Mouse (Mus musculus): ENCODE data around the gene Polr1a. TPM values are rescaled to one million over a fixed set of nuclear protein-coding genes. Genes with fewer than 3 reads are reported as not detected.

The Polr1a gene
- total and polyA plus RNA-seq, 3 experiments = 50.2 to 126 (median 73.7) TPM

DNA sequence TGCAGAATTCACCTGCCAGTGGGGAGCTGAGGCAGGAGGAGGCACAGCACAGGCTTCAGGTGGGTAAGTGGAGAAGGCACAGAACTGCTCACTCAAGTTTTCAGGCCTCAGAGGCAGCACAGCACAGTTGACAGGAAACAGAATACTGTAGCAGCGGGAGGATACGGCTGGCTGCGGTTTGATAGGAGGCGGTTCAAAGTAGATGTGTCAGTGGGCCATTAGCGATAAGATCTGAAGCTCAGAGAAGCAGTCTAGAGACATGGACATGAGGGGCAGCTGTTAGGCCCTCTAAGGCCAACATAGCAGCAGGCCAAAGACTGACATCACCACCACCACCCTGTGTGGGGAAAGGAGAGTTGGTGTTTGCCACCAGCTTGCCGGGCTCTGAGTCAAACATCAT is 53.9 kb downstream of the Polr1a start:
- no peak for TF ChIP-seq USF2 (conservative IDR thresholded peaks at IDR 0.05; ENCODE audit: low read depth, low read length)
- no peak for TF ChIP-seq ELF1 (IDR thresholded peaks at IDR 0.05; ENCODE audit: low read depth, low read length)
- no peak for TF ChIP-seq PAX5 (IDR thresholded peaks at IDR 0.05; ENCODE audit: low read length)
- no peak overlapping the region for H3K4me2 ChIP-seq (ENCODE audit: insufficient read depth, low read depth, poor library complexity, severe bottlenecking)
- no peak overlapping the region for H3K9ac ChIP-seq (ENCODE audit: insufficient read depth, low read depth)
- H3K79me2 ChIP-seq (replicated peaks; ENCODE audit: control insufficient read depth, extremely low read depth, insufficient read depth, poor library complexity, severe bottlenecking) = no peaks in the 10 kb centered on the region
- no peaks in the 10 kb centered on the region for H3K27me3 ChIP-seq (replicated peaks)
- no peaks in the 10 kb centered on the region for H3K4me1 ChIP-seq (ENCODE audit: control insufficient read depth in 1 of 2, insufficient read depth in 2 of 2)
- H3K36me3 ChIP-seq (replicated peaks in 1 of 2; ENCODE audit: control insufficient read depth in 1 of 2, insufficient read depth in 1 of 2, low read length in 1 of 2) = peaks cover 40 to 72% of the 10 kb centered on the region in 2 experiments
- dilution Hi-C loops (cut with MboI; ENCODE audit: extremely low pct_ligation_motif_present, extremely low pct_unique_long_range_greater_than_20kb, low sequenced_read_pairs) = no loop called here
- H3K4me3 ChIP-seq (replicated peaks in 1 of 3; ENCODE audit: low read depth in 2 of 3, low read length in 2 of 3, poor library complexity in 1 of 3) = no peak overlapping the region
- no peak overlapping the region for H3K27ac ChIP-seq (ENCODE audit: insufficient read depth, low read depth)
- in situ Hi-C loops (cut with MboI; ENCODE audit: low pct_ligation_motif_present, low pct_unique_long_range_greater_than_20kb, low sequenced_read_pairs) = no loop called here
- no peaks in the 10 kb centered on the region for H3K9me3 ChIP-seq (replicated peaks; ENCODE audit: low read length)
- no peak for DNase-seq (ENCODE audit: extremely low read depth)

DNA sequence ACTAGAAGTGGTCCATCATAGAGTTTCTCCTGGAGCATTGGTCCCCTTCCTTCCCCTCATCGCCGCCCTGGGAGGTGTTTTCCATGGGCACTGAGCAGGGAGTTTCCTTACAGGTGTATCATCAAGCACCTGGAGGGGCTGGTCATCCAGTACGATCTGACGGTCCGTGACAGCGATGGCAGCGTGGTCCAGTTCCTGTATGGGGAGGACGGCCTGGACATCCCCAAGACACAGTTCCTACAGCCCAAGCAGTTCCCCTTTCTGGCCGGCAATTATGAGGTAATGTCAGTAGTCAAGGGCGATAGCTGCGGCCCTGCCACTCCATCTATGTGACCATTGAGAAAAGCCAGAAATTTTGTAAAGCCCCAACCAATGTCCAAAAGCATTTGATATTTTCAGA is 54.7 kb downstream of the Polr1a start:
- dilution Hi-C loops (cut with MboI; ENCODE audit: extremely low pct_ligation_motif_present, extremely low pct_unique_long_range_greater_than_20kb, low sequenced_read_pairs) (no loop called here), in situ Hi-C loops (cut with MboI; ENCODE audit: low pct_ligation_motif_present, low pct_unique_long_range_greater_than_20kb, low sequenced_read_pairs) (no loop called here)
- no peaks in the 10 kb centered on the region for H3K79me2 ChIP-seq (replicated peaks; ENCODE audit: control insufficient read depth, extremely low read depth, insufficient read depth, poor library complexity, severe bottlenecking)
- no peaks in the 10 kb centered on the region for H3K27me3 ChIP-seq (replicated peaks)
- no peak overlapping the region for H3K4me3 ChIP-seq (replicated peaks in 1 of 3; ENCODE audit: low read depth in 2 of 3, low read length in 2 of 3, poor library complexity in 1 of 3)
- no peak for DNase-seq (ENCODE audit: extremely low read depth)
- no peak for TF ChIP-seq MAZ (IDR thresholded peaks at IDR 0.05; ENCODE audit: low read depth, low read length)
- no peak for TF ChIP-seq POLR2AphosphoS2 (IDR thresholded peaks at IDR 0.05; ENCODE audit: low read depth, low read length)
- no peak for TF ChIP-seq SMC3 (IDR thresholded peaks at IDR 0.05; ENCODE audit: low read depth, low read length)
- H3K4me1 ChIP-seq (ENCODE audit: control insufficient read depth in 1 of 2, insufficient read depth in 2 of 2) = no peaks in the 10 kb centered on the region
- peaks cover 47 to 78% of the 10 kb centered on the region in 2 experiments for H3K36me3 ChIP-seq (replicated peaks in 1 of 2; ENCODE audit: control insufficient read depth in 1 of 2, insufficient read depth in 1 of 2, low read length in 1 of 2)
- no peaks in the 10 kb centered on the region for H3K9me3 ChIP-seq (replicated peaks; ENCODE audit: low read length)
- H3K9ac ChIP-seq (ENCODE audit: insufficient read depth, low read depth) = no peak overlapping the region
- no peak overlapping the region for H3K27ac ChIP-seq (ENCODE audit: insufficient read depth, low read depth)
- no peak overlapping the region for H3K4me2 ChIP-seq (ENCODE audit: insufficient read depth, low read depth, poor library complexity, severe bottlenecking)

DNA sequence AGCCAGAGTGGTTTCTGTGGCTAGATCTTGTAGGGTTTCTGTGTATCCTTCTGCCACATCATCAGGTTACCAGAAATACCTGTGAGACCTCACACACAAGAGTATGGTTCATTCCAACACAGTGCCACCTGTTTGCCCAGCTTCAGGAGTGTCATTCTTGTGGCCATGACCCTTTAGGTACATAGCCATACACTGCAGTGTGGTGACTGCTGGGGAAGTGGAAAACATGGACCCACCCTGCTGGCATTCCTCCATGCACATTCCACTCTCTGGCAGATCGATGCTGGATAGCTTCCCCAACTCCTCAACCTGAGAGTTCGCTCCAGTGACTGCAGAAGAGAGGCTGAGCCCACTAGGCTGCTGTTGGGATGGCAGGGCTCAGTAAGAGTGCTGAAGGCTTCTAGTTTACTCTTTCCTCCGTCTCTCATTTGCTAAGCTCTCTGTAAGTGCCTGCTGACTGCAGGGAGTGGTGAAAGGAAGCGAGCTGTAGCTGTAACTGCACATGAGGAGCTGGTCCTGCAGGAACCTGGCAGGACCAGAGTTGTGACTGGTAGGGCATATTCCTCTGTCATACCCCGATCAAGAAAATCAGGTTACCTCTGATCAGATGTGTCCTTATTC is 57.9 kb downstream of the Polr1a start:
- H3K4me1 ChIP-seq (ENCODE audit: control insufficient read depth in 1 of 2, insufficient read depth in 2 of 2) = no peaks in the 10 kb centered on the region
- no peaks in the 10 kb centered on the region for H3K79me2 ChIP-seq (replicated peaks; ENCODE audit: control insufficient read depth, extremely low read depth, insufficient read depth, poor library complexity, severe bottlenecking)
- H3K4me3 ChIP-seq (replicated peaks in 1 of 3; ENCODE audit: low read depth in 2 of 3, low read length in 2 of 3, poor library complexity in 1 of 3) = no peak overlapping the region
- H3K36me3 ChIP-seq (replicated peaks in 1 of 2; ENCODE audit: control insufficient read depth in 1 of 2, insufficient read depth in 1 of 2, low read length in 1 of 2) = peaks cover 72 to 97% of the 10 kb centered on the region in 2 experiments
- no peak for DNase-seq (ENCODE audit: extremely low read depth)
- H3K9me3 ChIP-seq (replicated peaks; ENCODE audit: low read length) = peaks cover 6% of the 10 kb centered on the region
- no peak overlapping the region for H3K4me2 ChIP-seq (ENCODE audit: insufficient read depth, low read depth, poor library complexity, severe bottlenecking)
- dilution Hi-C loops (cut with MboI; ENCODE audit: extremely low pct_ligation_motif_present, extremely low pct_unique_long_range_greater_than_20kb, low sequenced_read_pairs) (no loop called here), in situ Hi-C loops (cut with MboI; ENCODE audit: low pct_ligation_motif_present, low pct_unique_long_range_greater_than_20kb, low sequenced_read_pairs) (no loop called here)
- no peak for TF ChIP-seq MAZ (IDR thresholded peaks at IDR 0.05; ENCODE audit: low read depth, low read length)
- TF ChIP-seq KAT2A (IDR thresholded peaks at IDR 0.05; ENCODE audit: insufficient replicate concordance, low read length) = no peak
- TF ChIP-seq JUND (conservative IDR thresholded peaks at IDR 0.05; ENCODE audit: low read depth, low read length) = no peak
- TF ChIP-seq UBTF (IDR thresholded peaks at IDR 0.05; ENCODE audit: low read depth, low read length) = no peak
- no peak for TF ChIP-seq CHD2 (IDR thresholded peaks at IDR 0.05; ENCODE audit: low read length)
- TF ChIP-seq RAD21 (IDR thresholded peaks at IDR 0.05; ENCODE audit: low read depth, low read length) = no peak
- no peak for TF ChIP-seq MEF2A (IDR thresholded peaks at IDR 0.05; ENCODE audit: borderline replicate concordance, low read depth, low read length)
- no peak for TF ChIP-seq RCOR1 (conservative IDR thresholded peaks at IDR 0.05; ENCODE audit: low read depth, low read length)
- TF ChIP-seq SIN3A (IDR thresholded peaks at IDR 0.05; ENCODE audit: low read length) = no peak
- TF ChIP-seq ZMIZ1 (IDR thresholded peaks at IDR 0.05; ENCODE audit: low read depth, low read length) = no peak
- TF ChIP-seq USF1 (IDR thresholded peaks at IDR 0.05; ENCODE audit: low read depth, low read length) = no peak
- no peak for TF ChIP-seq MXI1 (IDR thresholded peaks at IDR 0.05; ENCODE audit: low read depth, low read length)
- TF ChIP-seq EP300 (IDR thresholded peaks at IDR 0.05; ENCODE audit: low read length) = no peak
- no peak for TF ChIP-seq BHLHE40 (IDR thresholded peaks at IDR 0.05; ENCODE audit: low read depth, low read length)
- TF ChIP-seq ELF1 (IDR thresholded peaks at IDR 0.05; ENCODE audit: low read depth, low read length) = no peak
- TF ChIP-seq MAX (IDR thresholded peaks at IDR 0.05; ENCODE audit: low read length) = no peak
- TF ChIP-seq GABPA (IDR thresholded peaks at IDR 0.05; ENCODE audit: insufficient replicate concordance, low read depth, low read length) = no peak
- TF ChIP-seq JUN (IDR thresholded peaks at IDR 0.05; ENCODE audit: insufficient read depth, low read depth, low read length) = no peak
- no peak overlapping the region for H3K9ac ChIP-seq (ENCODE audit: insufficient read depth, low read depth)
- H3K27ac ChIP-seq (ENCODE audit: insufficient read depth, low read depth) = no peak overlapping the region
- no peaks in the 10 kb centered on the region for H3K27me3 ChIP-seq (replicated peaks)
